Mouse (Mus musculus) midbrain, embryonic 11.5 days (tissue): ENCODE results near the gene Commd9. TPM values are rescaled to one million over a fixed set of nuclear protein-coding genes. Genes with fewer than 3 reads are reported as not detected.

Experiments
- polyA plus RNA-seq: library from polyadenylated mRNA; unstranded; fragments of >200 nt; fragmentation: Nextera tagmentation; extraction: Ambion mirVana; gene quantifications from 2 replicates; pipeline ENCODE4 v1.2.1, GENCODE M21; 2014

Gene Commd9
- polyA plus RNA-seq, 1 experiment from 2014 or later: 75.0 TPM

Other genes with a start within 250 kb of the Commd9 start
- gene Rag1, start 236.7 kb upstream of the Commd9 start, polyA plus RNA-seq: 0.12 TPM in 2 replicates
- gene B230118H07Rik, start 236.7 kb upstream of the Commd9 start, polyA plus RNA-seq: 64.4 and 67.8 TPM in 2 replicates
- gene Traf6, start 207.8 kb upstream of the Commd9 start, polyA plus RNA-seq: 23.9 and 24.6 TPM in 2 replicates
- gene Prr5l, start 3.2 kb upstream of the Commd9 start, polyA plus RNA-seq: 12.6 and 15.5 TPM in 2 replicates